Mouse (Mus musculus): ENCODE measurements around the gene Gabrp. TPM values are rescaled to one million over a fixed set of nuclear protein-coding genes. Genes with fewer than 3 reads are reported as not detected.

Gene Gabrp
- polyA plus RNA-seq, 1 experiment, result 0.05 TPM

DNA sequence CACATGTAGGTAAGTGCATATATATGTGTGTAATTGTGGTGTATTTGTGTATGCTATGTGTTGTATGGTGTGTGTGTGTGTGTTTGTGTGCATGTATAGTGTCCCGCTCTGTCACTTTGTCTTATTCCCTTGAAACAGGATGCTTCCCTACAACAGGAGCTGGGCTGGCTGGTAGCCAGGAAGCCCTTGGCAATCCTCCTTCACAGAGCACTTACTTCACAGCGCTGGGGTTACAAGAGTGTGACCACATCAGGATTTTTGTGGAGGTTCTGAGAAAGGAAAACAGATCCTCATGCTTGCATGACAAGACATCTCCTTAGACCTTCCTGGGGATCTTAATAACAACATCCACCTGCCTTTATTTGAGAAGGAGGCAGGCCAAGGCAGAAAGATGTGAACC, 31.4 kb downstream of the Gabrp start:
- WGBS, result 36% methylated on average over 2 of the region's 2 CpGs
- TF ChIP-seq CTCF (IDR thresholded peaks at IDR 0.05; ENCODE audit: borderline replicate concordance, insufficient read depth, low read depth, low read length) (no peak), POLR2A (IDR thresholded peaks at IDR 0.05; ENCODE audit: borderline replicate concordance, insufficient read depth, low read length) (no peak)

DNA sequence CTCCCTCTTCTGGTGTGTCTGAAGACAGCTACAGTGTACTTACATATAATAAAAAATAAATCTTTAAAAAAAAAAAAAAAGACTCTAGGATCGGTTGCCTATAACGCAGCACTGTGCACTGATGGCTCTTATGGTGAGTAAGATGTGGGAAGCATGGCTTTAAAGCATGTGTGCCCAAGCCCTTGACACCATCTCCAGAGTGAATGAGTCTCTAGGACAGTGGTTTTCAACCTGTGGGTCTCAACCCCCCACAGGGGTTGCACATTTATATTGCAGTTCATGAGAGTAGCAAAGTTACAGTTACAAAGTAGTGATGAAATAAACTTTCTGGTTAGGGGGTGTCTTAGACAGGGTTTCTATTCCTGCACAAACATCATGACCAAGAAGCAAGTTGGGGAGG, 33.8 kb downstream of the Gabrp start:
- TF ChIP-seq POLR2A (IDR thresholded peaks at IDR 0.05; ENCODE audit: borderline replicate concordance, insufficient read depth, low read length) (no peak), CTCF (IDR thresholded peaks at IDR 0.05; ENCODE audit: borderline replicate concordance, insufficient read depth, low read depth, low read length) (no peak)
- no peak for DNase-seq
- WGBS, result 100% methylated on average over 2 of the region's 2 CpGs
- H3K4me3 ChIP-seq (replicated peaks; ENCODE audit: insufficient read depth, low read depth, low read length), result no peak overlapping the region
- no peak overlapping the region for H3K27ac ChIP-seq (ENCODE audit: insufficient read depth, low read length)
- no peaks in the 10 kb centered on the region for H3K4me1 ChIP-seq (ENCODE audit: control insufficient read depth, insufficient read depth, low read length)
- no peaks in the 10 kb centered on the region for H3K27me3 ChIP-seq (ENCODE audit: control insufficient read depth, insufficient read depth, low read length)

More for the DNA sequence above, 31.4 kb downstream of the Gabrp start:
- no peaks in the 10 kb centered on the region for H3K27me3 ChIP-seq (ENCODE audit: control insufficient read depth, insufficient read depth, low read length)
- DNase-seq, result no peak
- H3K4me3 ChIP-seq (replicated peaks; ENCODE audit: insufficient read depth, low read depth, low read length), result no peak overlapping the region
- H3K27ac ChIP-seq (ENCODE audit: insufficient read depth, low read length), result no peak overlapping the region
- no peaks in the 10 kb centered on the region for H3K4me1 ChIP-seq (ENCODE audit: control insufficient read depth, insufficient read depth, low read length)

DNA sequence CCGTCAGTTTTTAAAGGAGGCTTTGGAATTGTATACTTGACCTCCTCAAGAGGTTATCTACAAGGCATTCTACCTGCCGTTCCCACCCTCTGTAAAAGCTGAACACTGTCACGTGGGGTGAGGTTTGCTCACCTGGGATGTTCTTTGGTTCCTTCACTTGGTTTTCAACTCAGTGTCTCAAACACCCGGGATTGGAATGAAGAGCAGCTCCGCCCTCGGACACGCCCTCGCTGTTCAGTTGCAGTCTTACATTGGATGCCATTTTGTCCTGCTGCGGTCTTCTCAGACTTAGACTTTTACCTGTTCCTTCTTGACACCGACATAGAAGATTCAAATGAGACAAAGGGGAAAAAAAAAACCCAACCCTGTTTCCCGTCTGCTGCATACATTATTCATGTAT, 34.6 kb downstream of the Gabrp start:
- Histone ChIP-seq H3K4me1 (ENCODE audit: control insufficient read depth, insufficient read depth, low read length) (no peaks in the 10 kb centered on the region), H3K4me3 (replicated peaks; ENCODE audit: insufficient read depth, low read depth, low read length) (no peak overlapping the region), H3K27me3 (ENCODE audit: control insufficient read depth, insufficient read depth, low read length) (no peaks in the 10 kb centered on the region), H3K27ac (ENCODE audit: insufficient read depth, low read length) (no peak overlapping the region)
- WGBS, result 66% methylated on average over 11 of the region's 11 CpGs
- no peak for TF ChIP-seq CTCF (IDR thresholded peaks at IDR 0.05; ENCODE audit: borderline replicate concordance, insufficient read depth, low read depth, low read length)
- no peak for TF ChIP-seq POLR2A (IDR thresholded peaks at IDR 0.05; ENCODE audit: borderline replicate concordance, insufficient read depth, low read length)
- no peak for DNase-seq

DNA sequence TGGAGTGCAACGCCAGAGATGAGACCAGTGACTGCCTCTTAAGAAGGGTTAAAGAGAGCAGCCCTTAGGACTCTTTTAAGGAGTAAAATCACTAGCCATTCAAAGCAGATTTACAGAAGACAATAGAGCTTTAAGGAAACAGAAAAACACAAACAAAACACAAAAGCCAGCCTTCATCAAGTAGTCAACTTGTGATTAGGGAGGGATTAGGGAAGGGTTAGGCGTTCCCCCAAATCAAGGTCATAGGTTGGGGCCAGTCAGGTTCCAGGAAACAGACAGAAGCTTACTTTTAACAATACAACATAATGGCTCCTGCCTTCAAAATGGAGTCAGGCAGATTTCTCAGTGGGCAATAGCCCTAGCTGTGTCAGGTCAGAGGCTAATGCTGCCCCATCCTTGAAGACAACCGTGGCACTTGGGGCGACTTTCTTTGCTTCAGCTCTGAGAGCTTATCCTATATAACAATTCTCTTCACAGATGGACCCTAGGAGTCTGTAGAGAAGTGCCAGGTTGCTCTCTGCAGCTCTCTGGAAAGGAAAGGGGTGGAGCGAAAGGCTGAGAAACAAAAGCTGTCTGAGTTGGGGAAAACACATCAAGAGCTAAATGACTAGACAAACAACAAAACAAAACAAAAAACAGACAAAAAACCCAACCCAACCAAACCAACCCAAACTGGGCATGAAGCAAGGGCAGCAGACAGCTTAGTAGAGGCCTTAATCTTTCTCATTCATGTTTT, 41.2 kb downstream of the Gabrp start:
- H3K27me3 ChIP-seq (ENCODE audit: control insufficient read depth, insufficient read depth, low read length), result no peaks in the 10 kb centered on the region
- H3K27ac ChIP-seq (ENCODE audit: insufficient read depth, low read length), result no peak overlapping the region
- DNase-seq, result no peak
- WGBS, result 79% methylated on average over 5 of the region's 5 CpGs
- H3K4me3 ChIP-seq (replicated peaks; ENCODE audit: insufficient read depth, low read depth, low read length), result no peak overlapping the region
- TF ChIP-seq CTCF (IDR thresholded peaks at IDR 0.05; ENCODE audit: borderline replicate concordance, insufficient read depth, low read depth, low read length) (no peak), POLR2A (IDR thresholded peaks at IDR 0.05; ENCODE audit: borderline replicate concordance, insufficient read depth, low read length) (no peak)
- no peaks in the 10 kb centered on the region for H3K4me1 ChIP-seq (ENCODE audit: control insufficient read depth, insufficient read depth, low read length)

DNA sequence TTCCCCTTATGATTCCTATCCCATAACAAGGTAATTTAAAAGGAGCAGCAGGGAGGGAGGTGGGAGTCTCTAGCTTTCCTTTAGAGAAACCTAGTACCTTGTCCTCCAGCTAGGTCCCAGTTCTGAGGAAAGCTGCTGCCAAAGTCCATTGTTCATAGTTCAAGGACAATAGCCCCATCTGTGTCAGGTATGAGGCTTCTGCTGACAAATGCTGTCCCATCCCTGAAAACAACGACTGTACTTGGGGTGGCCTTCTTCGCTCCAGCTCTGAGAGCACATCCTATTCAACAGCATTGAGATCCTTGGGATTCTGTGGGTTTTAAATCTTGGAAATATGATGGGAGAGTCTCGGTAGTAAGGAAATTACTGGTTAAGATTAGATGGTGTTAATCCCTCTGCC, 42.1 kb downstream of the Gabrp start:
- 90% methylated on average over 3 of the region's 3 CpGs for WGBS
- no peak for DNase-seq
- TF ChIP-seq POLR2A (IDR thresholded peaks at IDR 0.05; ENCODE audit: borderline replicate concordance, insufficient read depth, low read length) (no peak), CTCF (IDR thresholded peaks at IDR 0.05; ENCODE audit: borderline replicate concordance, insufficient read depth, low read depth, low read length) (no peak)
- H3K4me3 ChIP-seq (replicated peaks; ENCODE audit: insufficient read depth, low read depth, low read length), result no peak overlapping the region
- H3K27ac ChIP-seq (ENCODE audit: insufficient read depth, low read length), result no peak overlapping the region
- H3K4me1 ChIP-seq (ENCODE audit: control insufficient read depth, insufficient read depth, low read length), result no peaks in the 10 kb centered on the region
- H3K27me3 ChIP-seq (ENCODE audit: control insufficient read depth, insufficient read depth, low read length), result no peaks in the 10 kb centered on the region

DNA sequence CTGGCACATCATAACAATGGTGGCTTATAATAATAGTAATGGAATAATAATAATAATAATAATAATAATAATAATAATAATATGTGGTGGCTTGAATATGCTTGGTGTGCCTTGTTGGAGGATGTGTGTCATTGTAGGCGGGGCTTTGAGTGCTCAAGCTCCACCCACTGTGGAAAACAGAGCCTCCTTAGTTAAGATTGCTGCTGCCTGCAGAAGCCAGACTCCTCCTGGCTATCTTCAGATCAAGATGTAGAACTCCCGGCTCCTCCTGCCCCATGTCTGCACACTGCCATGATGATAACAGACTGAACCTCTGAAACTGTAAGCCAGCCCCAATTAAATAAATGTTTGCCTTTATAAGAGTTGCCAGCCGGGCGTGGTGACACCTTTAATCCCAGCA, 44.2 kb downstream of the Gabrp start:
- WGBS, result 92% methylated on average over 4 of the region's 4 CpGs
- DNase-seq, result no peak
- TF ChIP-seq POLR2A (IDR thresholded peaks at IDR 0.05; ENCODE audit: borderline replicate concordance, insufficient read depth, low read length), result no peak

DNA sequence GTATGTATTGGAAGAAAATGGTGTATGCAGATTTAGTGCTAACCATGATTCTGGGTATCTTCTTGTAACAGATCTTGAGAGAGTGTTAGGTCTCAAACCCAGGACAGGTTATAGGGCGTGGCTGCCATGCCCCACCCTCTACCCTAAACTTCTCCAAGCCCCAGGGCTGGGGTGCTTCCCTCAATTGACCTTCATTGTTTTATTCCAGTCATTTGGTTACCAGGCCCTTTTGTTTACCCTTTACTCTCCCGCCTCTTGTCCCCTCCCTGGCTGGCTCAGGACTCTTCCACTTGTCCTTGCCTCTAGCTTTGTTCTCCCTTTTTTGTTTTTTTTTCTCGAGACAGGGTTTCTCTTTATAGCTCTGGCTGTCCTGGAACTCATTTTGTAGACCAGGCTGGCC, 45.2 kb downstream of the Gabrp start:
- no peak for DNase-seq
- no peaks in the 10 kb centered on the region for H3K27me3 ChIP-seq (ENCODE audit: control insufficient read depth, insufficient read depth, low read length)
- no peak overlapping the region for H3K27ac ChIP-seq (ENCODE audit: insufficient read depth, low read length)
- no peak overlapping the region for H3K4me3 ChIP-seq (replicated peaks; ENCODE audit: insufficient read depth, low read depth, low read length)
- WGBS, result 73% methylated on average over 3 of the region's 3 CpGs
- TF ChIP-seq POLR2A (IDR thresholded peaks at IDR 0.05; ENCODE audit: borderline replicate concordance, insufficient read depth, low read length), result no peak
- TF ChIP-seq CTCF (IDR thresholded peaks at IDR 0.05; ENCODE audit: borderline replicate concordance, insufficient read depth, low read depth, low read length), result no peak
- H3K4me1 ChIP-seq (ENCODE audit: control insufficient read depth, insufficient read depth, low read length), result no peaks in the 10 kb centered on the region

More for the DNA sequence above, 44.2 kb downstream of the Gabrp start:
- no peaks in the 10 kb centered on the region for H3K27me3 ChIP-seq (ENCODE audit: control insufficient read depth, insufficient read depth, low read length)
- no peak overlapping the region for H3K27ac ChIP-seq (ENCODE audit: insufficient read depth, low read length)
- H3K4me3 ChIP-seq (replicated peaks; ENCODE audit: insufficient read depth, low read depth, low read length), result no peak overlapping the region
- H3K4me1 ChIP-seq (ENCODE audit: control insufficient read depth, insufficient read depth, low read length), result no peaks in the 10 kb centered on the region

DNA sequence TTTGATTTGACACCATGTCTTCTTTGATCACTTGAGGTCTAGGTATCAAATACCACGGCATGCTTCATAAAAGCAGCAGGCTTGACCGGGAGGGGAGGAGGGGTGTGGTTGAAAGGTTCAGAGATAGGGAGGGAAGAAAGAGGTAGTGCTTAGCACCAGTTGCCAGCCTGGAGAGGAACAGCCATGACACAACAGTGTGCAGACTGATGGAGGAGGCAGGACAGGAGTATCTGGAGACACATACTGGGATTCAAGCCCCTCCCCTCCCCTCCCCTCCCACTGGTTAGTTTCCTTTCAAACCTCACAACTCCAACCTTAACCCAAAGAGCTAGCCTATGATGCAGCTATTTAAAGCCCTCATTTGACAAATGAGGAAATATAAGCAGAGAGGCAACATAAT, 49.2 kb downstream of the Gabrp start:
- no peak overlapping the region for H3K4me3 ChIP-seq (replicated peaks; ENCODE audit: insufficient read depth, low read depth, low read length)
- 87% methylated on average over 2 of the region's 2 CpGs for WGBS
- no peaks in the 10 kb centered on the region for H3K27me3 ChIP-seq (ENCODE audit: control insufficient read depth, insufficient read depth, low read length)
- H3K4me1 ChIP-seq (ENCODE audit: control insufficient read depth, insufficient read depth, low read length), result no peaks in the 10 kb centered on the region
- TF ChIP-seq POLR2A (IDR thresholded peaks at IDR 0.05; ENCODE audit: borderline replicate concordance, insufficient read depth, low read length), result no peak
- TF ChIP-seq CTCF (IDR thresholded peaks at IDR 0.05; ENCODE audit: borderline replicate concordance, insufficient read depth, low read depth, low read length), result no peak
- no peak overlapping the region for H3K27ac ChIP-seq (ENCODE audit: insufficient read depth, low read length)
- no peak for DNase-seq
